Mouse (Mus musculus) hindbrain, embryonic 14.5 days (tissue): ENCODE measurements at regions not wholly inside any gene's neighbourhood (a gene's known extent, or its start where the extent isn't known, plus 50 kb on each side); places are given as distances from the start of the nearest gene placed in this dataset.

Experiments used
- ATAC-seq: fragments of 200-750 bp; cut with Nextera tagmentation; 2 replicates; pipeline ENCODE4 v1.8.0; 2017; ENCODE audit warnings: moderate number of reproducible peaks, mild to moderate bottlenecking, moderate TSS enrichment, moderate library complexity; ENCODE audit not compliant: low FRiP score
- DNase-seq: peaks from one replicate; pipeline ENCODE4 v3.0.0-alpha.2; 2015; ENCODE audit warnings: low spot score
- H3K27ac ChIP-seq: fragments of 300-500 bp; sonication (generic); 2 replicates; pipeline ENCODE4 v1.5.1; 2014; ENCODE audit warnings: mild to moderate bottlenecking, moderate library complexity
- H3K27me3 ChIP-seq: fragments of 300-500 bp; sonication (generic); 2 replicates; pipeline ENCODE4 v1.6.1; 2014; ENCODE audit warnings: mild to moderate bottlenecking, low read length, mixed read lengths; ENCODE audit not compliant: control insufficient read depth, insufficient read depth
- H3K36me3 ChIP-seq: fragments of 300-500 bp; sonication (generic); replicated peaks from 2 replicates; pipeline ENCODE4 v1.6.1; 2014; ENCODE audit not compliant: control insufficient read depth, insufficient read depth
- H3K4me1 ChIP-seq: fragments of 300-500 bp; sonication (generic); replicated peaks from 2 replicates; pipeline ENCODE4 v1.6.1; 2014; ENCODE audit warnings: antibody characterized with exemption, low read length, mixed read lengths; ENCODE audit not compliant: control insufficient read depth, insufficient read depth
- H3K4me2 ChIP-seq: fragments of 300-500 bp; sonication (generic); replicated peaks from 2 replicates; pipeline ENCODE4 v1.6.1; 2014; ENCODE audit warnings: mild to moderate bottlenecking, moderate library complexity
- H3K4me3 ChIP-seq: fragments of 300-500 bp; sonication (generic); replicated peaks from 2 replicates; pipeline ENCODE4 v1.5.1; 2014; ENCODE audit warnings: mild to moderate bottlenecking, low read length
- H3K9ac ChIP-seq: fragments of 300-500 bp; sonication (generic); 2 replicates; pipeline ENCODE4 v1.6.1; 2014
- H3K9me3 ChIP-seq: fragments of 300-500 bp; sonication (generic); 2 replicates; pipeline ENCODE4 v1.6.1; 2016; ENCODE audit warnings: low read length; ENCODE audit not compliant: control insufficient read depth
- WGBS: fragments of 180-500 bp; shearing (Covaris S2); extraction: QIAGEN DNeasy Blood & Tissue Kit; methylation state at CpG from one replicate; pipeline ENCODE4 v1.1.7; 2014; 5-methylcytosine and 5-hydroxymethylcytosine counted together

- Histone ChIP-seq H3K27me3 (no peaks in the 10 kb centered on the region), H3K9me3 (0 out of 2 replicates have a peak, but pooled peaks cover 4% of the 10 kb centered on the region), H3K4me2 (no peak overlapping the region), H3K27ac (no peak overlapping the region), H3K36me3 (no peaks in the 10 kb centered on the region), H3K4me1 (no peaks in the 10 kb centered on the region), H3K4me3 (no peak overlapping the region), H3K9ac (no peak overlapping the region)
- WGBS = 92% methylated on average over 4 of the region's 4 CpGs
- DNase-seq (no peak), ATAC-seq (no peak)
These were observed 72.7 kb upstream of the 4932438A13Rik start for GRCm38 (mm10) chr3:36790245-36790644.

GRCm38 (mm10) chr3:36797025-36797424 lies 65.9 kb upstream of the 4932438A13Rik start:
- Histone ChIP-seq H3K4me3 (no peak overlapping the region), H3K9ac (no peak overlapping the region), H3K9me3 (no peaks in the 10 kb centered on the region), H3K27me3 (no peaks in the 10 kb centered on the region), H3K27ac (no peak overlapping the region), H3K4me2 (no peak overlapping the region), H3K4me1 (no peaks in the 10 kb centered on the region), H3K36me3 (no peaks in the 10 kb centered on the region)
- WGBS = 63% methylated on average over 4 of the region's 4 CpGs
- ATAC-seq (no peak), DNase-seq (no peak)

- H3K4me3 ChIP-seq = no peak overlapping the region
- ATAC-seq (no peak), DNase-seq (no peak)
- no peaks in the 10 kb centered on the region for H3K27me3 ChIP-seq
- no peaks in the 10 kb centered on the region for H3K36me3 ChIP-seq
- no peak overlapping the region for H3K4me2 ChIP-seq
- no peaks in the 10 kb centered on the region for H3K9me3 ChIP-seq
- no peak overlapping the region for H3K27ac ChIP-seq
- no peak overlapping the region for H3K9ac ChIP-seq
- 68% methylated on average over 13 of the region's 13 CpGs for WGBS
- no peaks in the 10 kb centered on the region for H3K4me1 ChIP-seq
These were observed 64.6 kb upstream of the 4932438A13Rik start for GRCm38 (mm10) chr3:36798160-36798823.

GRCm38 (mm10) chr3:36810528-36810927 lies 52.4 kb upstream of the 4932438A13Rik start:
- Histone ChIP-seq H3K9me3 (no peaks in the 10 kb centered on the region), H3K9ac (no peak overlapping the region), H3K27ac (no peak overlapping the region), H3K4me3 (no peak overlapping the region), H3K4me1 (no peaks in the 10 kb centered on the region), H3K36me3 (no peaks in the 10 kb centered on the region), H3K27me3 (no peaks in the 10 kb centered on the region), H3K4me2 (no peak overlapping the region)
- 80% methylated on average over 5 of the region's 5 CpGs for WGBS
- ATAC-seq (no peak), DNase-seq (no peak)
